Mouse (Mus musculus): ENCODE results near the gene Zg16. TPM values are rescaled to one million over a fixed set of nuclear protein-coding genes. Genes with fewer than 3 reads are reported as not detected.
"Not testable (repeated sequence)": the region's sequence is repeated elsewhere in the genome, so short reads cannot be mapped to it uniquely, and the experiment has no call there.

Gene Zg16
- polyA plus RNA-seq, 1 experiment from 2014 or later: not detected

- no peak overlapping the region for H3K27ac ChIP-seq (replicated peaks)
- no peak overlapping the region for H3K9ac ChIP-seq (replicated peaks)
- H3K4me3 ChIP-seq: no peak overlapping the region
- H3K36me3 ChIP-seq: no peaks in the 10 kb centered on the region
- no peaks in the 10 kb centered on the region for H3K9me3 ChIP-seq
- H3K27me3 ChIP-seq: no peaks in the 10 kb centered on the region
- no peak overlapping the region for H3K4me2 ChIP-seq (replicated peaks)
- no peak for ATAC-seq (replicated peaks)
- H3K4me1 ChIP-seq: peaks cover 7% of the 10 kb centered on the region; the same call in 1 of the 2 replicates
- WGBS: 91% methylated on average over 4 of the region's 4 CpGs
These were observed 12.4 kb upstream of the Zg16 start for GRCm38 (mm10) chr7:127099528-127099927.

- 88% methylated on average over 4 of the region's 4 CpGs for WGBS
- no peaks in the 10 kb centered on the region for H3K9me3 ChIP-seq
- 0 out of 2 replicates have a peak, but pooled peaks cover 1% of the 10 kb centered on the region for H3K4me1 ChIP-seq
- no peaks in the 10 kb centered on the region for H3K27me3 ChIP-seq
- H3K4me3 ChIP-seq: no peak overlapping the region
- H3K9ac ChIP-seq (replicated peaks): no peak overlapping the region
- H3K27ac ChIP-seq (replicated peaks): no peak overlapping the region
- H3K36me3 ChIP-seq: no peaks in the 10 kb centered on the region
- ATAC-seq (replicated peaks): no peak
- no peak overlapping the region for H3K4me2 ChIP-seq (replicated peaks)
These were observed 11.8 kb upstream of the Zg16 start for GRCm38 (mm10) chr7:127098950-127099349.

GRCm38 (mm10) chr7:127098521-127098920 is 11.4 kb upstream of the Zg16 start:
- no peak overlapping the region for H3K27ac ChIP-seq (replicated peaks)
- H3K9ac ChIP-seq (replicated peaks): no peak overlapping the region
- no peaks in the 10 kb centered on the region for H3K36me3 ChIP-seq
- no peak overlapping the region for H3K4me3 ChIP-seq
- H3K4me2 ChIP-seq (replicated peaks): no peak overlapping the region
- no peaks in the 10 kb centered on the region for H3K27me3 ChIP-seq
- no peak for ATAC-seq (replicated peaks)
- no peaks in the 10 kb centered on the region for H3K4me1 ChIP-seq
- H3K9me3 ChIP-seq: no peaks in the 10 kb centered on the region
- WGBS: 85% methylated on average over 5 of the region's 5 CpGs

- no peak overlapping the region for H3K4me3 ChIP-seq
- H3K27ac ChIP-seq (replicated peaks): no peak overlapping the region
- H3K4me1 ChIP-seq: no peaks in the 10 kb centered on the region
- 78% methylated on average over 7 of the region's 7 CpGs for WGBS
- H3K9me3 ChIP-seq: no peaks in the 10 kb centered on the region
- ATAC-seq (replicated peaks): no peak
- H3K9ac ChIP-seq (replicated peaks): no peak overlapping the region
- no peaks in the 10 kb centered on the region for H3K27me3 ChIP-seq
- no peaks in the 10 kb centered on the region for H3K36me3 ChIP-seq
- H3K4me2 ChIP-seq (replicated peaks): no peak overlapping the region
These were observed 9.3 kb upstream of the Zg16 start for GRCm38 (mm10) chr7:127096456-127096855.

- WGBS: 79% methylated on average over 3 of the region's 3 CpGs
- no peak overlapping the region for H3K9ac ChIP-seq (replicated peaks)
- no peak overlapping the region for H3K4me3 ChIP-seq
- no peaks in the 10 kb centered on the region for H3K9me3 ChIP-seq
- H3K27me3 ChIP-seq: no peaks in the 10 kb centered on the region
- no peak overlapping the region for H3K4me2 ChIP-seq (replicated peaks)
- no peaks in the 10 kb centered on the region for H3K36me3 ChIP-seq
- H3K4me1 ChIP-seq: peaks cover 3% of the 10 kb centered on the region
- ATAC-seq (replicated peaks): no peak
- H3K27ac ChIP-seq (replicated peaks): no peak overlapping the region
These were observed 6.8 kb upstream of the Zg16 start for GRCm38 (mm10) chr7:127093914-127094313.

GRCm38 (mm10) chr7:127091114-127091896 is 4.2 kb upstream of the Zg16 start, which contains the start of gene AI467606:
Gene AI467606 (plus strand): TSS chr7:127091359.
- no peak for ATAC-seq (replicated peaks)
- H3K27me3 ChIP-seq: no peaks in the 10 kb centered on the region
- H3K4me1 ChIP-seq: peaks cover 5% of the 10 kb centered on the region
- no peaks in the 10 kb centered on the region for H3K9me3 ChIP-seq
- 77% methylated on average over 16 of the region's 16 CpGs for WGBS
- H3K4me3 ChIP-seq: no peak within 1 kb of the TSS
- H3K36me3 ChIP-seq: no peaks in the 10 kb centered on the region
- no peak within 1 kb of the TSS for H3K27ac ChIP-seq (replicated peaks)
- H3K4me2 ChIP-seq (replicated peaks): no peak within 1 kb of the TSS
- H3K9ac ChIP-seq (replicated peaks): no peak within 1 kb of the TSS

- Histone ChIP-seq H3K9me3 (no peaks in the 10 kb centered on the region), H3K9ac (replicated peaks) (no peak overlapping the region), H3K36me3 (no peaks in the 10 kb centered on the region), H3K4me1 (peaks cover 5% of the 10 kb centered on the region), H3K27me3 (no peaks in the 10 kb centered on the region), H3K4me3 (no peak overlapping the region), H3K4me2 (replicated peaks) (no peak overlapping the region), H3K27ac (replicated peaks) (no peak overlapping the region)
- no peak for ATAC-seq (replicated peaks)
- WGBS: 88% methylated on average over 20 of the region's 20 CpGs
These were observed 3.3 kb upstream of the Zg16 start for GRCm38 (mm10) chr7:127090154-127091113.

GRCm38 (mm10) chr7:127088901-127089845 is 2.0 kb upstream of the Zg16 start:
- Histone ChIP-seq H3K4me3 (0 out of 2 replicates have a peak overlapping the region, but pooled peaks have one; percentile 9), H3K27me3 (no peaks in the 10 kb centered on the region), H3K36me3 (no peaks in the 10 kb centered on the region), H3K9ac (replicated peaks) (no peak overlapping the region), H3K4me2 (replicated peaks) (peak overlapping the region; percentile 35), H3K27ac (replicated peaks) (no peak overlapping the region), H3K9me3 (no peaks in the 10 kb centered on the region), H3K4me1 (peaks cover 5% of the 10 kb centered on the region)
- ATAC-seq (replicated peaks): no peak
- WGBS: 21% methylated on average over 27 of the region's 27 CpGs

GRCm38 (mm10) chr7:127088083-127088482 is 955 bp upstream of the Zg16 start:
- no peak for ATAC-seq (replicated peaks)
- WGBS: 81% methylated on average over 3 of the region's 3 CpGs

GRCm38 (mm10) chr7:127085751-127086150 is 1.4 kb downstream of the Zg16 start:
- not testable (repeated sequence) for H3K9ac ChIP-seq (replicated peaks); H3K9me3 ChIP-seq; H3K4me3 ChIP-seq; H3K27ac ChIP-seq (replicated peaks); H3K27me3 ChIP-seq; H3K36me3 ChIP-seq; ATAC-seq (replicated peaks); H3K4me2 ChIP-seq (replicated peaks); H3K4me1 ChIP-seq
- 80% methylated on average over 6 of the region's 6 CpGs for WGBS

More at GRCm38 (mm10) chr7:127088083-127088482, 955 bp upstream of the Zg16 start:
- no peak overlapping the region for H3K4me3 ChIP-seq
- H3K27me3 ChIP-seq: no peaks in the 10 kb centered on the region
- no peaks in the 10 kb centered on the region for H3K9me3 ChIP-seq
- no peak overlapping the region for H3K4me2 ChIP-seq (replicated peaks)
- no peak overlapping the region for H3K27ac ChIP-seq (replicated peaks)
- H3K36me3 ChIP-seq: no peaks in the 10 kb centered on the region
- H3K4me1 ChIP-seq: peaks cover 5% of the 10 kb centered on the region
- no peak overlapping the region for H3K9ac ChIP-seq (replicated peaks)

GRCm38 (mm10) chr7:127084794-127085193 is 2.3 kb downstream of the Zg16 start:
- Histone ChIP-seq H3K9ac (replicated peaks) (no peak overlapping the region), H3K4me1 (peaks cover 5% of the 10 kb centered on the region), H3K9me3 (no peaks in the 10 kb centered on the region), H3K4me3 (no peak overlapping the region), H3K4me2 (replicated peaks) (no peak overlapping the region), H3K27ac (replicated peaks) (no peak overlapping the region), H3K27me3 (no peaks in the 10 kb centered on the region), H3K36me3 (no peaks in the 10 kb centered on the region)
- ATAC-seq (replicated peaks): no peak
- WGBS: 79% methylated on average over 2 of the region's 2 CpGs
